Mouse (Mus musculus): Measurements from ENCODE around the gene Gba. TPM values are rescaled to one million over a fixed set of nuclear protein-coding genes. Genes with fewer than 3 reads are reported as not detected.

The Gba gene
- total RNA-seq, 1 experiment from 2014 or later, result 43.8 TPM

- ATAC-seq (replicated peaks in 1 of 2; ENCODE audit: insufficient read depth in 1 of 2, low FRiP score in 2 of 2, low TSS enrichment in 1 of 2, low read depth in 1 of 2, poor library complexity in 2 of 2, severe bottlenecking in 2 of 2), result peak; percentile 54 to 64
Measured at GRCm38 (mm10) chr3:89227307-89228179, 24.8 kb downstream of the Gba start.

GRCm38 (mm10) chr3:89228180-89228549 lies 25.4 kb downstream of the Gba start:
- peak; percentile 77 to 80 for ATAC-seq (replicated peaks in 1 of 2; ENCODE audit: insufficient read depth in 1 of 2, low FRiP score in 2 of 2, low TSS enrichment in 1 of 2, low read depth in 1 of 2, poor library complexity in 2 of 2, severe bottlenecking in 2 of 2)

GRCm38 (mm10) chr3:89228836-89229235 lies 26.1 kb downstream of the Gba start, which contains the start of gene Muc1:
Gene Muc1 (plus strand): TSS chr3:89229057.
- ATAC-seq (replicated peaks in 1 of 2; ENCODE audit: insufficient read depth in 1 of 2, low FRiP score in 2 of 2, low TSS enrichment in 1 of 2, low read depth in 1 of 2, poor library complexity in 2 of 2, severe bottlenecking in 2 of 2), result no peak

- ATAC-seq (replicated peaks in 1 of 2; ENCODE audit: insufficient read depth in 1 of 2, low FRiP score in 2 of 2, low TSS enrichment in 1 of 2, low read depth in 1 of 2, poor library complexity in 2 of 2, severe bottlenecking in 2 of 2), result no peak
Measured at GRCm38 (mm10) chr3:89229276-89229675, 26.5 kb downstream of the Gba start.

- ATAC-seq (replicated peaks in 1 of 2; ENCODE audit: insufficient read depth in 1 of 2, low FRiP score in 2 of 2, low TSS enrichment in 1 of 2, low read depth in 1 of 2, poor library complexity in 2 of 2, severe bottlenecking in 2 of 2), result no peak
Measured at GRCm38 (mm10) chr3:89230561-89230960, 27.8 kb downstream of the Gba start.

- no peak for ATAC-seq (replicated peaks in 1 of 2; ENCODE audit: insufficient read depth in 1 of 2, low FRiP score in 2 of 2, low TSS enrichment in 1 of 2, low read depth in 1 of 2, poor library complexity in 2 of 2, severe bottlenecking in 2 of 2)
Measured at GRCm38 (mm10) chr3:89231345-89231744, 28.6 kb downstream of the Gba start.

GRCm38 (mm10) chr3:89231772-89232275 lies 29.1 kb downstream of the Gba start:
- no peak for ATAC-seq (replicated peaks in 1 of 2; ENCODE audit: insufficient read depth in 1 of 2, low FRiP score in 2 of 2, low TSS enrichment in 1 of 2, low read depth in 1 of 2, poor library complexity in 2 of 2, severe bottlenecking in 2 of 2)

- ATAC-seq (replicated peaks in 1 of 2; ENCODE audit: insufficient read depth in 1 of 2, low FRiP score in 2 of 2, low TSS enrichment in 1 of 2, low read depth in 1 of 2, poor library complexity in 2 of 2, severe bottlenecking in 2 of 2), result no peak
Measured at GRCm38 (mm10) chr3:89232614-89233013, 29.9 kb downstream of the Gba start.

- peak; percentile 56 to 68 for ATAC-seq (replicated peaks in 1 of 2; ENCODE audit: insufficient read depth in 1 of 2, low FRiP score in 2 of 2, low TSS enrichment in 1 of 2, low read depth in 1 of 2, poor library complexity in 2 of 2, severe bottlenecking in 2 of 2)
Measured at GRCm38 (mm10) chr3:89233562-89234110, 30.9 kb downstream of the Gba start.

GRCm38 (mm10) chr3:89236516-89236915 lies 33.8 kb downstream of the Gba start:
- no peak for ATAC-seq (replicated peaks in 1 of 2; ENCODE audit: insufficient read depth in 1 of 2, low FRiP score in 2 of 2, low TSS enrichment in 1 of 2, low read depth in 1 of 2, poor library complexity in 2 of 2, severe bottlenecking in 2 of 2)

GRCm38 (mm10) chr3:89237682-89238081 lies 35.0 kb downstream of the Gba start:
- ATAC-seq (replicated peaks in 1 of 2; ENCODE audit: insufficient read depth in 1 of 2, low FRiP score in 2 of 2, low TSS enrichment in 1 of 2, low read depth in 1 of 2, poor library complexity in 2 of 2, severe bottlenecking in 2 of 2), result no peak

GRCm38 (mm10) chr3:89238494-89238893 lies 35.8 kb downstream of the Gba start:
- no peak for ATAC-seq (replicated peaks in 1 of 2; ENCODE audit: insufficient read depth in 1 of 2, low FRiP score in 2 of 2, low TSS enrichment in 1 of 2, low read depth in 1 of 2, poor library complexity in 2 of 2, severe bottlenecking in 2 of 2)

GRCm38 (mm10) chr3:89242331-89242895 lies 39.7 kb downstream of the Gba start:
- 0 out of 4 replicates have a peak, but pooled peaks have one; percentile 24 to 26 for ATAC-seq (replicated peaks in 1 of 2; ENCODE audit: insufficient read depth in 1 of 2, low FRiP score in 2 of 2, low TSS enrichment in 1 of 2, low read depth in 1 of 2, poor library complexity in 2 of 2, severe bottlenecking in 2 of 2)

- peak; percentile 74 to 80 for ATAC-seq (replicated peaks in 1 of 2; ENCODE audit: insufficient read depth in 1 of 2, low FRiP score in 2 of 2, low TSS enrichment in 1 of 2, low read depth in 1 of 2, poor library complexity in 2 of 2, severe bottlenecking in 2 of 2)
Measured at GRCm38 (mm10) chr3:89243609-89244008, 40.9 kb downstream of the Gba start.

- ATAC-seq (replicated peaks in 1 of 2; ENCODE audit: insufficient read depth in 1 of 2, low FRiP score in 2 of 2, low TSS enrichment in 1 of 2, low read depth in 1 of 2, poor library complexity in 2 of 2, severe bottlenecking in 2 of 2), result peak; percentile 20 to 29; a peak in 2 of 4 replicates
Measured at GRCm38 (mm10) chr3:89244158-89244981, 41.6 kb downstream of the Gba start.

GRCm38 (mm10) chr3:89244982-89245687 lies 42.4 kb downstream of the Gba start:
- ATAC-seq (replicated peaks in 1 of 2; ENCODE audit: insufficient read depth in 1 of 2, low FRiP score in 2 of 2, low TSS enrichment in 1 of 2, low read depth in 1 of 2, poor library complexity in 2 of 2, severe bottlenecking in 2 of 2), result no peak

- ATAC-seq (replicated peaks in 1 of 2; ENCODE audit: insufficient read depth in 1 of 2, low FRiP score in 2 of 2, low TSS enrichment in 1 of 2, low read depth in 1 of 2, poor library complexity in 2 of 2, severe bottlenecking in 2 of 2), result no peak
Measured at GRCm38 (mm10) chr3:89245688-89246171, 43.0 kb downstream of the Gba start, which contains the start of gene Krtcap2. Gene Krtcap2 (plus strand): TSS chr3:89245966.

Data from hematopoietic stem cell, adult 5-6 weeks (primary cell).